Mouse (Mus musculus): ENCODE measurements at regions not wholly inside any gene's neighbourhood (a gene's known extent, or its start where the extent isn't known, plus 50 kb on each side); places are given as distances from the start of the nearest gene placed in this dataset.

DNA sequence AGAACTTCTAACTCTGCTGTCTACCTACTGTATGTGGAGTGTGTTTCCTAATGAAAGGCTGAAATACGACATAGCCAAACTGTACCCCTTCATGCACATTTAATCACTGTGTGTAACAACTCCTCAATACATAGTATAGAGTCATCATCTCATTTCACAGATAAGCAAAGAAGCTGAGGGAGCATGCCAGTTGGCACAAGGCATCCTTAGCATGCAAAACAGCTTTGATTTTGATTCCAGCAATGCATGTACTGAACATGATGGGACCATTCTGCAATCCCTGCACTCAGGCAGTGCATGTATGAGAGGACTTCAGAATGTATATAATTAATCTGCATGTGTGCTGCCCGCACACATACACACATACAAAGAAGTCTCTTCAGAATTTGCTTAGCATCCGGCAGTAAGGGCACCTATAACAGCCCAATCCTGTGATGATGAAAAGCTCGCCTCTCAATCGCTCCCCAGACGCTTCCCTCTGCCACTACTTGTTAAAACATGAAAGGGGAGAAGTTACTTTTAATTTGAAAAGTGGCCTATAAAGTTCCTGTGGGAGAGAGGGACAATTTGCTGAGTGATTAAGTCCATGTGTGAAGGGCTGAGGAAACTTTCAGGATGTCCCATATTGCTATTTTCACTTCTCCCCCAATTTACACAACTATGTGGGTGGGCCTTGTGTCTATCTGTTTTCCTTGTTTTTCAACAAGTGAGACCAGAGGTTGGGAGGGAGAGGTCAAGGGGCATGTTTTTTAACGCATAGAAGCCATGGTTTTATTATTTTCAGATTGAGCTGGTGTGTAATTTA is 569.0 kb upstream of the Intu start:
- TF ChIP-seq USF1 (IDR thresholded peaks at IDR 0.05; ENCODE audit: low read depth) (no peak), MAX (IDR thresholded peaks at IDR 0.05) (no peak), CTCF (IDR thresholded peaks at IDR 0.05; ENCODE audit: control insufficient read depth, insufficient read depth, insufficient read length) (no peak), CEBPB (IDR thresholded peaks at IDR 0.05; ENCODE audit: low read depth) (no peak), FOSL1 (IDR thresholded peaks at IDR 0.05; ENCODE audit: insufficient read depth, low read length, poor library complexity, severe bottlenecking) (no peak), MYOD1 (IDR thresholded peaks at IDR 0.05; ENCODE audit: control insufficient read depth, insufficient read length, low read depth) (no peak), MYOG (IDR thresholded peaks at IDR 0.05; ENCODE audit: control insufficient read depth, extremely low read depth, insufficient read length) (no peak)

Data from C2C12 (cell line).